Mouse (Mus musculus) erythroblast, adult 5-6 weeks (primary cell): ENCODE data around the gene Ada. TPM values are rescaled to one million over a fixed set of nuclear protein-coding genes. Genes with fewer than 3 reads are reported as not detected.

Experiments
- total RNA-seq, 2 experiments: library from RNA; stranded (forward) in 1 of 2; stranded (reverse) in 1 of 2; fragments of 150-400 nt in 1 of 2; fragments of 200-764, 138-1000 nt in 1 of 2; gene quantifications; 2 replicates each; pipeline versions ENCODE4 v1.2.3 to v1.2.4; 2015 to 2017; ENCODE audit warnings: low replicate concordance in 2 of 2

The Ada gene
- total RNA-seq, 2 experiments from 2014 or later, result 4.4 to 5.2 TPM

Other genes with a start within 250 kb of the Ada start
- not detected in 2 replicates for gene Hnf4a, start 243.4 kb downstream of the Ada start, total RNA-seq (2015; ENCODE audit: low replicate concordance)
- gene Hnf4a, start 243.4 kb downstream of the Ada start, total RNA-seq (2017; ENCODE audit: low replicate concordance), result 0.26 and 0.42 TPM in 2 replicates
- gene Ttpal, start 147.9 kb downstream of the Ada start, total RNA-seq (2015; ENCODE audit: low replicate concordance), result 6.5 and 10.0 TPM in 2 replicates
- gene Ttpal, start 147.9 kb downstream of the Ada start, total RNA-seq (2017; ENCODE audit: low replicate concordance), result 5.5 and 8.8 TPM in 2 replicates
- gene Serinc3, start 105.1 kb downstream of the Ada start, total RNA-seq (2015; ENCODE audit: low replicate concordance), result 1,365 and 1,400 TPM in 2 replicates
- gene Serinc3, start 105.1 kb downstream of the Ada start, total RNA-seq (2017; ENCODE audit: low replicate concordance), result 1,814 and 2,055 TPM in 2 replicates
- 15.0 and 25.0 TPM in 2 replicates for gene Pkig, start 91.9 kb downstream of the Ada start, total RNA-seq (2015; ENCODE audit: low replicate concordance)
- gene Pkig, start 91.9 kb downstream of the Ada start, total RNA-seq (2017; ENCODE audit: low replicate concordance), result 23.4 and 25.2 TPM in 2 replicates
- gene Ccn5, start 70.6 kb upstream of the Ada start, total RNA-seq (2015; ENCODE audit: low replicate concordance), result 0.84 TPM in 1 of 2 replicates, not detected in the other
- gene Ccn5, start 70.6 kb upstream of the Ada start, total RNA-seq (2017; ENCODE audit: low replicate concordance), result 0.51 TPM in 1 of 2 replicates, not detected in the other
- not detected in 2 replicates for gene Kcnk15, start 103.4 kb upstream of the Ada start, total RNA-seq (2015; ENCODE audit: low replicate concordance)
- not detected in 2 replicates for gene Kcnk15, start 103.4 kb upstream of the Ada start, total RNA-seq (2017; ENCODE audit: low replicate concordance)
- not detected in 2 replicates for gene Rims4, start 168.4 kb upstream of the Ada start, total RNA-seq (2015; ENCODE audit: low replicate concordance)
- gene Rims4, start 168.4 kb upstream of the Ada start, total RNA-seq (2017; ENCODE audit: low replicate concordance), result not detected in 2 replicates
- gene Ywhab, start 244.7 kb upstream of the Ada start, total RNA-seq (2015; ENCODE audit: low replicate concordance), result 49.3 and 49.6 TPM in 2 replicates
- 18.8 and 25.1 TPM in 2 replicates for gene Ywhab, start 244.7 kb upstream of the Ada start, total RNA-seq (2017; ENCODE audit: low replicate concordance)